Mouse (Mus musculus) lung, postnatal 0 days (tissue): ENCODE results near the gene Gm10639.
"Not testable (repeated sequence)": the region's sequence is repeated elsewhere in the genome, so short reads cannot be mapped to it uniquely, and the experiment has no call there.

Experiments used
- CTCF ChIP-seq: IDR thresholded peaks from 2 replicates; pipeline ENCODE4 v1.5.1; 2016; ENCODE audit warnings: antibody characterized with exemption, mild to moderate bottlenecking
- EP300 ChIP-seq: IDR thresholded peaks from 2 replicates; pipeline ENCODE4 v1.6.1; 2016; ENCODE audit warnings: antibody characterized with exemption, mild to moderate bottlenecking, control low read depth

DNA sequence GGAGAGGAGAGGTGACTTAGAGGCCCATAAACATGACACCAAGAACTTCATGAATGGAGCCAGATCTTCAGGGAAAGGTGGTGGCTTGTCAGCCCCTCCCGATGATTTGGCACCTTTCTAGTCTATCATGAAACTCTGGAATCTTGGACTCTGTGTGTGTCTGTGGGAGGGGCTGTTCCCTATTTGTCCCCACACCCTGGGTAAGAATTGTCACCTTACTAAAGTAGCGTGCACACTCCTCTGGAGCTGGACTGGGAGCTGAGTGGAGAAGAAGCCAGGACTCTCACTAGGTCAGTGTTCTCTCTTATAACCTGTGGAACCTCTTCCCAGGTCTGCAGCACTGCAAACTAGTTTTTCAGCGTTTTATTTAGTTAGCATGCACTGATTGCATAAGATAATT, 32.8 kb upstream of the Gm10639 start, which contains the start of gene Gm3776:
- not testable (repeated sequence) for TF ChIP-seq CTCF, EP300
